Mouse (Mus musculus): ENCODE data around the gene Cox5a.

The Cox5a gene

GRCm38 (mm10) chr9:57564609-57565008 lies 43.5 kb downstream of the Cox5a start:
- no peak for DNase-seq

- peak in 1 of 2 experiments; percentile 7 for DNase-seq
These were observed 44.7 kb downstream of the Cox5a start for GRCm38 (mm10) chr9:57565741-57566221.

DNA sequence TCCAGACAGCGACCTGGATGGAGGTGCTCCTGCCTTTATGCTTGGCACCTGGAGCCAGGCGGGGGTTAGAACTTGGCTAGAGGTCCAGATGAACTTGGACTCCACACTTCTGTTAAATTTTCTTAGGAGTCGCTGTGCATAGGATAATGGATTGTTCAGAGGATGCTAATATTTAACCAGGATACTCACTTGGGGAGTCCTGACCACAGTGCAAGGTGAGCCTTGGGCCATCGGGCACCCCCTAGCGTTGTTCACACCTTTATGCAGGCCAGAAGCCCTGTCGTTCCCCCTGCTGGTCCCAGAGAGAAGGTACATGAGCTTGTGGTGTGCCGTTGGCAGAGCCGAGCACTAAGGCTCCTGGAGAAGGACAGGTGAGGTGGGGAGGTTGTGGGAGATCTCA lies 45.8 kb downstream of the Cox5a start:
- peak in 1 of 2 experiments; percentile 10 for DNase-seq

DNA sequence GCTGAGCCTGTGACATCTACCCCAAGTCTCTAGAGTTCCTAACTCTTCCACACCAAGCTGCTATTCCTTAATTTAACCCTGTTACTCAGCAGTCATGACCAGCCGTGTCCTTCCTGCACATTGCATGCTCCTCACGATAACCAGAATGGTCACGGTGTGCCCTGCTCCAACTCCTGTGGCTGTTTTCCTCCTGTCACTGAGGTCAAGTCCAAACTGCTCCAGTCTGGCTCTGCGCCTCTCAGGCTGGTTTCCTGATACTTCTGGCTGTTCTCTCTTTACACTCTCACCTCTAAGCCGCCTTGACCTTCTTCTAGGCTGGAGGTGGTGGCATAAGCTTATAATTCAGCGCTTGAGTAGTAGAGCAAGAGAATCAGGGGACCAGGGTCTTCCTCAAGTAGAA lies 47.4 kb downstream of the Cox5a start:
- DNase-seq, result no peak

DNA sequence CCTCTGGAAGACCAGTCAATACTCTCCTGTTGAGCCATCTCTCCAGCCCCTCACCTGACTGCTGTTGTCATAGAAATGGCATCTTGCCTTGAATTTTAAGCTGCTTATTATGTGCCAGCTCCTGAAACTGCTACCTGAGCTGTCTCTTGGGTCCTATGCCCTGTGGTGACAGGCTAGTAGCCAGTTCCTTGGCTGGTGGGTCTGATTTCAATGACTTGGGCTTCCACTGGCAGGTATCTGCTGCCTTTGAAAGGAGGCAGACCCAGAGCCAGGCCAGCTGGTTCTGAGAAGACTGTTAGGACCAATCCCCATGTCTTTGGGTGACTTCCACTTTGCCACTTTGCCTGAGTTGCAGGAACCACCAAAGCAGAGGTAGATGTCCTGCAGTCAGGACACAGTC lies 53.3 kb downstream of the Cox5a start:
- DNase-seq, result no peak

- DNase-seq, result no peak
These were observed 54.5 kb downstream of the Cox5a start for GRCm38 (mm10) chr9:57575577-57575976.

- DNase-seq, result no peak
These were observed 56.2 kb downstream of the Cox5a start for GRCm38 (mm10) chr9:57577144-57577849.

Data from B cell, adult 2 months (primary cell).